Mouse (Mus musculus): ENCODE results near the gene Ephx1. TPM values are rescaled to one million over a fixed set of nuclear protein-coding genes. Genes with fewer than 3 reads are reported as not detected.
"Not testable (repeated sequence)": the region's sequence is repeated elsewhere in the genome, so short reads cannot be mapped to it uniquely, and the experiment has no call there.

The Ephx1 gene
- polyA plus RNA-seq, 1 experiment, result not detected

GRCm38 (mm10) chr1:181047520-181047919 is 26.8 kb upstream of the Ephx1 start:
- no peak for TF ChIP-seq POLR2A (IDR thresholded peaks at IDR 0.05; ENCODE audit: insufficient read depth, low read depth, low read length)
- TF ChIP-seq CTCF (IDR thresholded peaks at IDR 0.05; ENCODE audit: insufficient read depth, low read depth, low read length), result no peak
- no peak overlapping the region for H3K27ac ChIP-seq (ENCODE audit: insufficient read depth, low read depth, low read length)
- WGBS, result 68% methylated on average over 1 of the region's 1 CpGs
- no peak overlapping the region for H3K4me3 ChIP-seq (ENCODE audit: insufficient read depth, low read depth, low read length)
- H3K4me1 ChIP-seq (ENCODE audit: control insufficient read depth, insufficient read depth, low read length), result no peaks in the 10 kb centered on the region

- TF ChIP-seq POLR2A (IDR thresholded peaks at IDR 0.05; ENCODE audit: insufficient read depth, low read depth, low read length) (no peak), CTCF (IDR thresholded peaks at IDR 0.05; ENCODE audit: insufficient read depth, low read depth, low read length) (no peak)
- 7% methylated on average over 4 of the region's 4 CpGs for WGBS
Observed at GRCm38 (mm10) chr1:181039652-181040051, 18.9 kb upstream of the Ephx1 start.

GRCm38 (mm10) chr1:181037623-181038022 is 16.9 kb upstream of the Ephx1 start:
- H3K4me3 ChIP-seq (ENCODE audit: insufficient read depth, low read depth, low read length), result no peak overlapping the region
- H3K4me1 ChIP-seq (ENCODE audit: control insufficient read depth, insufficient read depth, low read length), result no peaks in the 10 kb centered on the region
- no peak overlapping the region for H3K27ac ChIP-seq (ENCODE audit: insufficient read depth, low read depth, low read length)
- WGBS, result 66% methylated on average over 4 of the region's 4 CpGs
- TF ChIP-seq CTCF (IDR thresholded peaks at IDR 0.05; ENCODE audit: insufficient read depth, low read depth, low read length) (no peak), POLR2A (IDR thresholded peaks at IDR 0.05; ENCODE audit: insufficient read depth, low read depth, low read length) (no peak)

More at GRCm38 (mm10) chr1:181039652-181040051, 18.9 kb upstream of the Ephx1 start:
- Histone ChIP-seq H3K4me1 (ENCODE audit: control insufficient read depth, insufficient read depth, low read length) (no peaks in the 10 kb centered on the region), H3K4me3 (ENCODE audit: insufficient read depth, low read depth, low read length) (no peak overlapping the region), H3K27ac (ENCODE audit: insufficient read depth, low read depth, low read length) (no peak overlapping the region)

GRCm38 (mm10) chr1:181035015-181035778 is 14.5 kb upstream of the Ephx1 start:
- WGBS, result 85% methylated on average over 5 of the region's 5 CpGs
- not testable (repeated sequence) for H3K4me3 ChIP-seq (ENCODE audit: insufficient read depth, low read depth, low read length); H3K27ac ChIP-seq (ENCODE audit: insufficient read depth, low read depth, low read length); H3K4me1 ChIP-seq (ENCODE audit: control insufficient read depth, insufficient read depth, low read length)

GRCm38 (mm10) chr1:181022265-181022664 is 1.6 kb upstream of the Ephx1 start:
- TF ChIP-seq POLR2A (IDR thresholded peaks at IDR 0.05; ENCODE audit: insufficient read depth, low read depth, low read length), result no peak
- H3K27ac ChIP-seq (ENCODE audit: insufficient read depth, low read depth, low read length), result no peak overlapping the region
- no peaks in the 10 kb centered on the region for H3K4me1 ChIP-seq (ENCODE audit: control insufficient read depth, insufficient read depth, low read length)
- WGBS, result 31% methylated on average over 1 of the region's 1 CpGs
- no peak overlapping the region for H3K4me3 ChIP-seq (ENCODE audit: insufficient read depth, low read depth, low read length)

GRCm38 (mm10) chr1:181021488-181021865 is 773 bp upstream of the Ephx1 start:
- H3K4me3 ChIP-seq (ENCODE audit: insufficient read depth, low read depth, low read length), result no peak overlapping the region
- no peak overlapping the region for H3K27ac ChIP-seq (ENCODE audit: insufficient read depth, low read depth, low read length)
- H3K4me1 ChIP-seq (ENCODE audit: control insufficient read depth, insufficient read depth, low read length), result no peaks in the 10 kb centered on the region
- TF ChIP-seq CTCF (IDR thresholded peaks at IDR 0.05; ENCODE audit: insufficient read depth, low read depth, low read length) (no peak), POLR2A (IDR thresholded peaks at IDR 0.05; ENCODE audit: insufficient read depth, low read depth, low read length) (no peak)
- 71% methylated on average over 7 of the region's 7 CpGs for WGBS

GRCm38 (mm10) chr1:181017890-181018420 is 2.7 kb downstream of the Ephx1 start:
- TF ChIP-seq POLR2A (IDR thresholded peaks at IDR 0.05; ENCODE audit: insufficient read depth, low read depth, low read length), result no peak
- no peak for TF ChIP-seq CTCF (IDR thresholded peaks at IDR 0.05; ENCODE audit: insufficient read depth, low read depth, low read length)
- 86% methylated on average over 13 of the region's 13 CpGs for WGBS
- H3K4me1 ChIP-seq (ENCODE audit: control insufficient read depth, insufficient read depth, low read length), result peaks cover 14% of the 10 kb centered on the region
- no peak overlapping the region for H3K4me3 ChIP-seq (ENCODE audit: insufficient read depth, low read depth, low read length)
- no peak overlapping the region for H3K27ac ChIP-seq (ENCODE audit: insufficient read depth, low read depth, low read length)

GRCm38 (mm10) chr1:181017212-181017711 is 3.4 kb downstream of the Ephx1 start:
- peaks cover 14% of the 10 kb centered on the region for H3K4me1 ChIP-seq (ENCODE audit: control insufficient read depth, insufficient read depth, low read length)
- TF ChIP-seq CTCF (IDR thresholded peaks at IDR 0.05; ENCODE audit: insufficient read depth, low read depth, low read length) (no peak), POLR2A (IDR thresholded peaks at IDR 0.05; ENCODE audit: insufficient read depth, low read depth, low read length) (peak; percentile 29; the same call in 1 of the 2 replicates)
- peak overlapping the region; percentile 32 for H3K27ac ChIP-seq (ENCODE audit: insufficient read depth, low read depth, low read length)
- peak overlapping the region; percentile 56 for H3K4me3 ChIP-seq (ENCODE audit: insufficient read depth, low read depth, low read length)
- WGBS, result under 1% methylated on average over 22 of the region's 22 CpGs

- no peak for TF ChIP-seq CTCF (IDR thresholded peaks at IDR 0.05; ENCODE audit: insufficient read depth, low read depth, low read length)
- no peak for TF ChIP-seq POLR2A (IDR thresholded peaks at IDR 0.05; ENCODE audit: insufficient read depth, low read depth, low read length)
- 3% methylated on average over 21 of the region's 21 CpGs for WGBS
- Histone ChIP-seq H3K27ac (ENCODE audit: insufficient read depth, low read depth, low read length) (peak overlapping the region; percentile 11; the same call in 1 of the 2 replicates), H3K4me3 (ENCODE audit: insufficient read depth, low read depth, low read length) (peak overlapping the region; percentile 56), H3K4me1 (ENCODE audit: control insufficient read depth, insufficient read depth, low read length) (peaks cover 14% of the 10 kb centered on the region)
Observed at GRCm38 (mm10) chr1:181016532-181017131, 4.1 kb downstream of the Ephx1 start.
